Mouse (Mus musculus): ENCODE data around the gene Dll4. TPM values are rescaled to one million over a fixed set of nuclear protein-coding genes. Genes with fewer than 3 reads are reported as not detected.

Gene Dll4
- polyA plus RNA-seq, 1 experiment, result not detected

Other genes with a start within 250 kb of the Dll4 start
- gene Rad51, start 213.0 kb upstream of the Dll4 start, polyA plus RNA-seq (2012; fragmentation: generic; extraction: Trizol), result 28.6 TPM
- 21.8 TPM for gene Rmdn3, start 168.8 kb upstream of the Dll4 start, polyA plus RNA-seq (2012; fragmentation: generic; extraction: Trizol)
- gene Gchfr, start 158.0 kb upstream of the Dll4 start, polyA plus RNA-seq (2012; fragmentation: generic; extraction: Trizol), result 80.5 TPM
- 1.5 TPM for gene Gm14137, start 151.3 kb upstream of the Dll4 start, polyA plus RNA-seq (2012; fragmentation: generic; extraction: Trizol)
- gene Zfyve19, start 117.2 kb upstream of the Dll4 start, polyA plus RNA-seq (2012; fragmentation: generic; extraction: Trizol), result 27.1 TPM
- gene Dnajc17, start 117.0 kb upstream of the Dll4 start, polyA plus RNA-seq (2012; fragmentation: generic; extraction: Trizol), result 12.3 TPM
- 0.12 TPM for gene Ppp1r14d, start 95.9 kb upstream of the Dll4 start, polyA plus RNA-seq (2012; fragmentation: generic; extraction: Trizol)
- gene Spint1, start 88.4 kb upstream of the Dll4 start, polyA plus RNA-seq (2012; fragmentation: generic; extraction: Trizol), result 0.82 TPM
- gene Rhov, start 54.5 kb upstream of the Dll4 start, polyA plus RNA-seq (2012; fragmentation: generic; extraction: Trizol), result 0.55 TPM
- 14.9 TPM for gene Vps18, start 37.0 kb upstream of the Dll4 start, polyA plus RNA-seq (2012; fragmentation: generic; extraction: Trizol)
- 60.7 TPM for gene Chac1, start 25.4 kb downstream of the Dll4 start, polyA plus RNA-seq (2012; fragmentation: generic; extraction: Trizol)
- 5.7 TPM for gene Ino80, start 151.9 kb downstream of the Dll4 start, polyA plus RNA-seq (2012; fragmentation: generic; extraction: Trizol)
- 0.05 TPM for gene Exd1, start 221.8 kb downstream of the Dll4 start, polyA plus RNA-seq (2012; fragmentation: generic; extraction: Trizol)
- gene Chp1, start 221.9 kb downstream of the Dll4 start, polyA plus RNA-seq (2012; fragmentation: generic; extraction: Trizol), result 51.9 TPM